Mouse (Mus musculus) c-Kit-positive CD71-positive TER-119-positive erythroid progenitor cells, embryonic 14.5 days (primary cell): ENCODE data around the gene Abl1.

Source experiments
- DNase-seq: peaks from one replicate; pipeline ENCODE4 v3.0.0-alpha.2; 2013; ENCODE audit warnings: low spot score

Abl1 gene

GRCm38 (mm10) chr2:31745741-31746243, 57.6 kb downstream of the Abl1 start:
- DNase-seq, result no peak

GRCm38 (mm10) chr2:31746835-31747234, 58.7 kb downstream of the Abl1 start:
- no peak for DNase-seq

DNA sequence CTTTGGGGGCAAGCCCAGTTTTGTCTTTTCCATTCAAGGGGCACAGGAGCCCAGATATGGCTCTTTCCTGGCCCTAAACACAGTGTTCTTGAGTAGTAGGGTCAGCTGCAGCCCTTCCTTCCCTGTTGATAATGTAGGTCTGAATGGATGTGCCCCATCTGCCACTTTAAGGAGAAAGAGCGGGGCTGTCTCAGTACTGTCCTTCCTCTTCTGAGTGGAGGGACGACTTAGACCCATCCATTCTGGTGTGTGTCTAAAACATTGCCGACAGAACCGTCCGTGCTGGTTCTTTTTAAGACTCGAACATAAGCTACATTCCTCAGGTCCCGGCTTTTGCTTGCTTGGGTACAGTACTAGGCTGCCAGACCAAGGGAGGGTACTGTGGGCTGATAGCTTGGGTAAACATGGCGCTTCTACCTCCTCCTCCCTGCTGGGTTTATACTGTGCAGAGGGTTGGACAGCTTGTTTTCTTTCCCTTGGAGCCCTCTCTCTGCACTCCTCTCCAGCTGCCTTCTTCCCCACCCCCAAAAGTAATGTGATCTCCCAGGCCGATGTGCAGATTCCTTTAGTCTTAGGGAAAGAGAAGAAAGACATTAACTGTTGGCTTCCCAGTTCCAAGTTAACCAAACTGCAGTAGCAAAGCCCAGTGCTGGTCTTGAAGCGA, 61.0 kb downstream of the Abl1 start:
- DNase-seq, result no peak

DNA sequence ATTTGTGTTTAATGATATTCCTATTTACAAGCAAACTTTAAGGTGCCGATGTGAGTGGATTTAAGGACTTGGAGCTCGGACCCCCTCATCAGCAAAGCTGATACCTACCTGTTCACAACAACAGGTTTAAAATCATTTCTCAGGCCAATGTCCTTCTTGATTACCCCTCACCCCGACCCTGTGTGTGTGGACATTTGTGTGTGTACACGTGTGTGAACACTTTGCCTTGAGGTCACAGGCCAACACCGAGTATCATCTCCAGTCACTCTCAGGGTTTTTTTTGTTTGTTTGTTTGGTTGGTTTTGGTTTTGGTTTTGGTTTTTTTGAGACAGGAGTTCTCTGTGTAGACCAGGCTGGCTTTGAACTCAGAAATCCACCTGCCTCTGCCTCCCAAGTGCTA, 62.0 kb downstream of the Abl1 start:
- DNase-seq, result no peak

- no peak for DNase-seq
Measured at GRCm38 (mm10) chr2:31757472-31757871, 69.3 kb downstream of the Abl1 start.

DNA sequence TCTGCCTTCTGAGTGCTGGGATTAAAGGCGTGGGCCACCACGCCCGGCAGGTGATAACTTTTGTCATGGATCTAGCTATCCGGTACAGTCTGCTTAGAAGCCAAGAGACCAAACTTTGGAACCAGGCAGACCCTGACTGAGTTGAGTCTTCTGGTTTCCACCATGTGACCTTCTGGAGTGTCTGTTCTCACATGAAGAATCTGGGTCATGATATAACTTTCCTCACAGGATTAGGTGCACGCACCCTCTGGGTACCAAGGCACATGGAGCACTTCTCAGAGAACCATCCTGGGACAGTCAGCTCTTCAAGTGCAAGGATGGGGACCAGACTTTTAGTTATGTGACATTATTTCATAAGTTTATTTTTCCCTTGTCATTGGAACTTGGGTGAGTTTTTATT, 70.8 kb downstream of the Abl1 start:
- no peak for DNase-seq

- peak; percentile 50 for DNase-seq
Measured at GRCm38 (mm10) chr2:31759751-31760460, 71.7 kb downstream of the Abl1 start.

DNA sequence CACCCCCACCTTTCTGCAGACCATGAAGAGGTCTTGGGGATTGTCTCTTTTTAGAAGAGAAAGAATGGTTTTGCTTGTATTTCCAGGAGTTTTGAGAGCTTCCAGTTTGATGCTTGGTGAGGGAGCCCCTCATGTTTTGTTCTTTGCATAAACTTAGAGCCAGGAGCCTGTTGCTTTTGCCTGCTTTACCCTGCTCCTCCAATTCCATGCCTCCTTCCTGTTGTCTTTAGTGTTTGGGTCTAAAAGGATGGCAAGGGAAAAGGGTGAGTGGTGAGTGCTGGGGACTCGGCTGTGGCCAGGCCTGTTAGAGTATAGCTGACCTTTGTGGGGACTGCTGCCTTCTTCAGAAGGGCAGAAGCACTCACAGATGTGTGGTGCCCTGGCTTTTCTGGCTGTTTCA, 72.3 kb downstream of the Abl1 start:
- DNase-seq, result no peak

DNA sequence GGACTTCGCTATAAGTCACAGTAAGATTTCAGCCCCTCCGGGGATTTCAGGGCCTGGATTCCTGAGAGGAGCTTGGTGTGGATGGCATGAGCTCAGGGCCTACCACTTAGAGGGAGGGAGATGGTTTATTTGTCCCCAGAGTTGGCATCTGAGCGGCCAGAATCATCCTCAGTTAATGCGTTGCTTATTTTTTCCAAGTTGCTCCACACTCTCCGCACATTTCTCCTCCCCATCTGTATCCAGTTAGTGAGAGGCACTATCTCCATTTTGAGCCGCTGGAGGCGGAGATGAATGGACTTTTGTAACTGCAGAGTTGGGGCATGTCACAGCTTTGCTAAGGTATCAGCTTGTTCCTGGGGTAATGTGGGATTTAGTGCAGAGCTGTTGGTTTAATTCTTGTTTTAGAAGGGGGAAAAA, 72.9 kb downstream of the Abl1 start:
- no peak for DNase-seq

DNA sequence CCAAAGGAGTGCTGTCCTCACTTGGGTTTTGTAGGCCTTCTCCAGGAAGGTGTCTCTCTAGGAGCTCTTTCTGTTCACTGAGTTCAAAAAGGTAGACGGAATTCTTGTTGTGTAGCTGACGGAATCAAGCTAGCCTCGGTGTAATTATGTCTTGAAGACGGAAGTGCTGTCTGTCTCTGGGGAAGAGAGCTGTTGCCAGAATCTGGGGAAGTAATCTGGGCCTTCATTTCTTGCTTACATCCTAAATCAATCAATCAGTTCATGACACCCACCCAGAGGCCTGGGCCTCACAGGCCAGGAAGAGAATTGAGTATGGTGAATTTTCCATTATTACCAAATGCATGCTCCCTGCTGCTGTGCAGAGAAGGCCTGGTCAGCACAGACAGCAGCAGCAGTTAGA, 73.4 kb downstream of the Abl1 start:
- DNase-seq, result no peak

- no peak for DNase-seq
Measured at GRCm38 (mm10) chr2:31762155-31762554, 74.0 kb downstream of the Abl1 start.

DNA sequence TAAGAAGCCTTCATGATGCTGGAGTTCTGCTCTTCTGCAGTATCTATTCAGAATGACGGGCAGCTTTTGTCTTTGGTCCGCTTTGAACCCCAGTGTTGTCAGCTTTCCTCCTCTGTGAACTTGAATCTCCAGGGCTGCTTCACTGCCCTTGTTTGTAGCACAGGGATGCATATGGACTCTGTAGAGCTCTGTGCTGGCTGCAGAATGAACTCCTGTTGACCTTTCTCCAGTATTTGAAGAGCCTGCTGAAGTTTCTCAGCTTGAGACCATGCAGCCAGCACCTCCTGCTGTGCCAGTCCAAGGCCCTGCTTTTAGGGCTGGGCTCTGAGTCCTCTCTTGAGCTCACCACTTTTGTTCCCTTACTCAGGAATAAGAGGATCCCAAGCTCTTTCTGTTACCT, 74.7 kb downstream of the Abl1 start:
- no peak for DNase-seq

GRCm38 (mm10) chr2:31763271-31763670, 75.1 kb downstream of the Abl1 start:
- no peak for DNase-seq

GRCm38 (mm10) chr2:31767104-31767503, 78.9 kb downstream of the Abl1 start:
- no peak for DNase-seq

DNA sequence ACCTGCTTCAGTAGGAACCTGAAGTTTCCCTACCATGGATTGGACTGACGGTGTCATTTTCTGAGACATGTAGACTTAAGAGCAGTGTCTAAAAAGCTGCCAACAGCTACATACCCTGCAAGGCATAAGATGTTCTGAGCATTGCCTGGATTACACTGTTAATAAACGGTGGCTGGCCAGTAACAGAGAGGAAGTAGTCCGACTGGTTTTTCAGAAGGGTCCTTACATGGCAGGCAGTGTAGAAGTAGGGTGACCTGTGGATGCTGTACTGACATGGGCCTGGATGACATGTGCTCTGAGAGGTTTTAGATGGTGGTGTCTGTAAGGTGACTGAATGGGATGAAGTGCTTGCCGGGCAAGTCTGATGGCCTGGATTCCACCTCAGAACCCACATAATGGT, 79.6 kb downstream of the Abl1 start:
- DNase-seq, result no peak

- DNase-seq, result no peak
Measured at GRCm38 (mm10) chr2:31769115-31769514, 80.9 kb downstream of the Abl1 start.

DNA sequence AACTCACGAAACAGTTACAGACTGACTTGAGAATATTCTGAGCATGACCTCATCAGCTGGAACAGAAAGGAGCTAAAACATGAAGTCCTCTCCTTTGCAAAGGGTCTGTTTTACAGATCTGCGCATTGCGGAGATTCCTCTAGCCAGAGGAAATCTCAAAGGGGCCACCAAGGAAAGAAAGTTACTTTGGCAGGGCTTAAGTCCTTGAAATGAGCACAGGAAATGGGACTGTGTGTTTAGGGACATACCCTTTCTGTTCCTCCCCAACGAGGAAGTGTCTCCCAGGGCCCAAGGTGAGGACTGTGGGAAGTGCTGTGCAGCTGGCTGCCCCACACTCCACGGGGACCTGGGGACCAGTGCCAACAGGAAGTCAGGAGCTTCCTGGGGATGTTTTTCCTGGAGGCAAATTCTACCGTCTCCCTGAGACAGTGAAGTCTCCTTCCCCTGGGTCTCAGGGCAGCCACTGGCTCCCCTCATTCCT, 81.5 kb downstream of the Abl1 start:
- no peak for DNase-seq

- DNase-seq, result no peak
Measured at GRCm38 (mm10) chr2:31770781-31771441, 82.7 kb downstream of the Abl1 start.

- DNase-seq, result no peak
Measured at GRCm38 (mm10) chr2:31776479-31776878, 88.3 kb downstream of the Abl1 start.

DNA sequence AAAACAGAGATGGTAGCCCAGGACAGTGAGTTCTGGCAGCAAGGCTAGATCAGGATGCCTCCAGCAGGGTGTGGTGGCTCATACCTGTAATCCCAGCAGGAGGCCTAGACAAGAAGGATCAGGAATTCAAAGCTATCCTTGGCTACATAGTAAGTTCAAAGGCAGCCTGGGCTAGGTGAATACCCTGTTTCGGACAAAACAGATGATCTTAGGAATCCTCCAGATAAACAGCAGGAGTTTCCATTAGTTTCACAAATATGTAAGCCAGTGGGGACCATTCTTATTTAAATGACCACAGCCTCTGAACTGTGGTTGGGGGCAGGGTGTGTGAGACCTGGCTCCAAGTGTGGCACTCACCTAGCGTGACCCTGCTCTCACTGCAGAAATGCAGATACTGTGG, 91.1 kb downstream of the Abl1 start:
- no peak for DNase-seq

DNA sequence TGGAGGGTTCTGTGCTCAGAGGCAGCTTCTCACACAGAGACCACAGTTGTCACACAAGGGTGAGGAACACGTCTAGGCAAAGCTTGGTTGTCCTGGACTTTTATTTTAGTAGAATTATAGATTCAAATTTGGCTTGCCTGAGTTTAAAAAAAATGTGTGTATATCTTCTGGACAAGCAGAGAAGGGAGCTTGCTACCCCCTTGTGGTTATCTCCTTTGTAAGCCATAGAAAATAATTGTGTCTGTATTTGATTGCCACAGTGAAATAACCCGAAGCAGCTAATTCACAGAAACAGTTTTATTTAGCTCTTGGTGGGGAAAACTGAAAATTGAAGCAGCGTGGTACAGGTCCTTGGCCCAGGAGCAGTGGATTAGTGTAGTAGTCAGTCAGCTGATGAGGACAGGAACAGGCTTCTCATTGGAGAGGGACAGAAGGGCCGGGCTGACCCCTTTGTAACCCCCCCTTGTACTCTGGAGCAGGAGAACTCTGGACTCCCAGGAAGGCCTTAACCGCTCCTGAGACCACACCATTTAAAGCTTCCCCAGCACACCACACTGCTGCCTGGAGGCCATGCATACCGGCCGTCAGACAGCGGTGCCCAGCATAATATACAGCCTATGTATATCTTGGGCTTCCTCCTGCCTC, 94.9 kb downstream of the Abl1 start:
- DNase-seq, result no peak

GRCm38 (mm10) chr2:31785074-31785473, 96.9 kb downstream of the Abl1 start:
- peak; percentile 72 for DNase-seq
